Mouse (Mus musculus): Measurements from ENCODE around the gene Baiap2.

DNA sequence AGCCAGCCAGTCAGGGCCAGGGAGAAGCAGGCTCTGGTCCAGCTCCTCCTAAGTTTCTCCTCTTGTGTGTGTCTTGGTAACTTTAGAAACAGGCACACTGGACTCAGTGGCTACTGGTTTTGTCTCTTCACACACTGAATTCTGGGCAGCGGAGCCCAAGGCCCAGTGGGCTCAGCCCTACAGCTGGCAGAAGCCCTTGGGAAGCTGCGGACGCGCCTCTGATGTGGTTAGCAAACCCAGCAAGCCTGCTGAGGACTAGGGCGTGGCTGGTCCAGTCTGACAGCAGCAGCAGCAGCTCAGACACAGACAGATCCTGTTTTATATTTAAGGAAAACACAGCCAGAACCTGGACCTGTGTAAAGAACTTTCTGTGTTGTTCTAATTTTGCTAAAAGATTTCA lies 59.5 kb downstream of the Baiap2 start:
- TF ChIP-seq CTCF (IDR thresholded peaks at IDR 0.05), result no peak
- TF ChIP-seq POLR2A (IDR thresholded peaks at IDR 0.05; ENCODE audit: insufficient read depth, low read depth, low read length), result no peak
- TF ChIP-seq EP300 (IDR thresholded peaks at IDR 0.05; ENCODE audit: insufficient read depth, low read depth, low read length), result no peak

Data from heart, adult 2 months (tissue).